Mouse (Mus musculus) heart, adult 9 months (tissue): ENCODE results near the gene Ninj1.

ENCODE experiments used
- DNase-seq, 2 experiments: peaks; one replicate each; pipeline ENCODE4 v3.0.0; 2022; ENCODE audit warnings: low spot score in 2 of 2

The Ninj1 gene

GRCm38 (mm10) chr13:49187288-49188218, at the start of gene Ninj1:
Gene Ninj1 (plus strand): TSS chr13:49187485.
- peak; percentile 85 to 87 for DNase-seq

DNA sequence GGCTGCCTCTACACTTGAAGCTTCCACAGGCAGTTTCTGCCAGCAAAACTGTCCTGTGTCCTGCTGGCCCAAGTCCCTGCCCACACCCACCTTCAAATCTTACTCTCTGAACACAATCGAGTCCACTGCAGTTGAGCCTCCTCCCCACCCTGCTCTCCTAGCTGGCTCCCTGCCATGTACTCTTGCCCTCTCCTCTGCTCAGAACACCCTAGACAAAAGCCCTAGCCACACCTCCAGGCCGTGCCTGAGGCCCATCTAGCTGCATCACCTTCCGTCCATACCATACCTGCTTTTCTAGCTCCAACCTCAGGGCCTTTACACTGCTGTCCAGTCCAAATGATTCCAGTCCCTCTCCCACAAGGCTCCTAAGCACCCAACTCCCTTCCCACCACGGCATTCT, 46.7 kb upstream of the Ninj1 start:
- DNase-seq = no peak

DNA sequence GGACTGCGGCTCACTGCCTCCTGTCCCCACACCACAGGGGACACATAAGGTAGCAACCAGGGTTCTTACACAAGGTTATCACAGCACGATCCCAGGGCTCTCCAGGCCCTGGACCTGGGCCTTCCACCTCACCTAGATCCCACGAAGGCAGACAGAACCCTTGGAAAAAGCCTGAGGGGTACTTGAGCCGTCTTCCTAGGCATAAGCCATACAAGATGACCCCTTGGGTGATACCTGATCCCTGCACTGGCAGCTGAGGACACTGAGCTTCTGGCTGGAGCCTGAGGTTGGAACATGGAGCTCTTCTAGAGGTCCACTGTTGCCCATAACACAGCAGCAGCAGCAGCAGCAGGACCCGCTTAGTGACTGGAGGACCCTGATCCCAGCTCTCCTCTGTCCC, 44.9 kb upstream of the Ninj1 start:
- no peak for DNase-seq

DNA sequence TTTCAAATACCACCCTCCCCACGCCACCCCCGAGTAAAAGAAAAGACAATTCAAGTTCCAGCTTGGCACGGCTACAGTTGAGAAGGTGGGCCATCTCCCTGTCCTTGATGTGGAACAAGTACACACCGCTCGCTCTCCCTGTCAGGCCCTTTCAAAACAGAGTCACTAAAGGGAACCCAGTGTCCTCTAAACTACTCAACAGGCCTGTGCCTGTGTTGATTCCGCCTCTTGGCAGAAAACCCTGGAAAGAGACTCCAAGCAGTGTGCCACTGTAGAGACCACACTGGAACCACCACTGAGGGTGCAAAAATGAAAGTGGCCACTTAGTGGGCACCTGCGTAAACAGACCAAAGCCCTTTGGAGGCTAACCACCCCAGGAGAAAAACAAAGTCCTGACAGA, 44.0 kb upstream of the Ninj1 start:
- no peak for DNase-seq

GRCm38 (mm10) chr13:49144451-49144850, 42.8 kb upstream of the Ninj1 start:
- DNase-seq = peak in 1 of 2 experiments; percentile 52

GRCm38 (mm10) chr13:49145396-49145795, 41.9 kb upstream of the Ninj1 start:
- peak; percentile 68 to 75 for DNase-seq

GRCm38 (mm10) chr13:49146040-49146697, 41.1 kb upstream of the Ninj1 start:
- DNase-seq = no peak

- no peak for DNase-seq
Observed at GRCm38 (mm10) chr13:49146698-49147006, 40.6 kb upstream of the Ninj1 start.

DNA sequence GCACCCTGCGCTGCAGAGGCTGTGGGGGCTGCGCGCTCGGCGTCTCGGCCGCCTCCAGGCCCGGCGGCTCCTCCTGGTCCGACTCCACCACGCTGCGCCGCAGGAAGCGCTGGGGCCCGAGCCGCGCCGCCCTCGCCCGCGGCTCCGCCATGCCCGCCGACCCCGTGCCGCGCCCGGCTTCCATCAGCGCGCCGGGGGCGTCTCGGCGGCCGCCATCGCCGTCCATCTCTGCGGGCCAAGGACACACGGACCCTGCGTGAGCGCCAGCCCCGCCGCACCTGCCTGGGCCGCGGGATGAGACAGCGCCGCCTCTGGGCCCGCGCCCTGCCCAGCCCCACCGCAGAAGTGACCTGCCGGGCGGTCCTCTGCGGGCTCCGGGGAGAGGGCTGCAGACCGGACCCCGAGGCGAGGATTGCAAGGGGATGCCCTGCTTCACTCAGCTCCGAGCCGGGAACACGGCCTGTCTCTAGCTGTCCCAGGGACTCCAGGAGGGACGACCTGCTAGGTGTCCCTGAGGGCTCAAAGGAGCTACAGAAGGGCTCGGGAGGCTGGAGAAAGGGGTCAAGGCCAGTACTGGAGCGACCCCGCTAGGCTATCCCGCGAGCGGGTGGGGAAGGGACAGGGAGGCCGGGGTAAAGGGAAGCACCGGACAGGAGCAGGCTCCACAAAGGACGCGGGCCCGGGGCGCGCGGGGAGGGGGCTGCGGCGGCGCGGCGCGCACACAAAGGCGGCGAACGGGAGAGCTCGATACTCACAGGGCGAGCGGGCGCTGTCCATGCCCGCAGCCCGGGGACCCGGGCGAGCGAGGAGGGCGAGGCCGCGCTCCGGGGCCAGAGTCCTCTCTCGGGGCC, 40.1 kb upstream of the Ninj1 start:
- DNase-seq = peak in 1 of 2 experiments; percentile 43

DNA sequence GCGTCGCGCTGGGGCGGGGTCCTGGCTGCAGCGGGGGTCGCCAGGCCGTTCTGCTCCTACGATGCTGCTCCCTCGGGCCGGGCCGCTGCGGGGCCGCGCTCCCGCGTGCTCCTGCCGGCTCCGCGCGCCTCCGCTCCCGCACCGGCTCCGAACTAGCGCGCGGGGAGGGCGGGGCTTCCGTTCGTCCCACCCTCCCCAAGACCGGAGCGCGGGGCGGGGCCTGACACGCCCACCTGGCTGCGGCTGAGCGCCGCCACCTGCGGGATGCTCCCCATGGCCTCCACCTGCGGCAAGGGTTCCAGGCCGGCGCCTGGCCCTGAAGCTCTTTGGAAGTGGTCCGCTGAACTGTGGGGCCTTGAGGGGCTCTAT, 39.4 kb upstream of the Ninj1 start, which contains the start of gene Wnk2:
TSS of gene Wnk2 (minus strand) at position 157 of the 369 bp plus-strand sequence.
- peak in 1 of 2 experiments; percentile 53 for DNase-seq

GRCm38 (mm10) chr13:49148687-49149086, 38.6 kb upstream of the Ninj1 start:
- no peak for DNase-seq

- DNase-seq = no peak
Observed at GRCm38 (mm10) chr13:49154028-49154427, 33.3 kb upstream of the Ninj1 start.

DNA sequence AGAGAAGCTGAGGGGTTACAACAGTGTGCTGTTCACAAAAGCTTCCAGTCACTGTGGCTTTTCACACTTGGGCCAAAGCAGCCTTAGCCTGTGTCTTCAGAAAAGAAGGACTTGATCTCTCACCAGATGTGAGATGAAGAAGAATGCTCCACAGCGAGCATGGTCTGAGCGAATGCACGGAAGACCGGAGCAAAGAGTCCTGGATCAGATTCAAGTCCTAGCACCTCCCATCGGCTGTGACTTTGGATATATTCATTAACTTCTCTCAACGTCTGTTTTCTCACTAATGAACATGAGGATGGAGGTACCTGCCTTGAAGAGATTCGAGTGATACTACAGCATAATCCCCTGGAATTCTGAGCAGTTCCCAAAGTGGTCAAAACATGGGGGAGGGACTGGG, 32.7 kb upstream of the Ninj1 start:
- no peak for DNase-seq

GRCm38 (mm10) chr13:49156645-49157044, 30.6 kb upstream of the Ninj1 start:
- no peak for DNase-seq

DNA sequence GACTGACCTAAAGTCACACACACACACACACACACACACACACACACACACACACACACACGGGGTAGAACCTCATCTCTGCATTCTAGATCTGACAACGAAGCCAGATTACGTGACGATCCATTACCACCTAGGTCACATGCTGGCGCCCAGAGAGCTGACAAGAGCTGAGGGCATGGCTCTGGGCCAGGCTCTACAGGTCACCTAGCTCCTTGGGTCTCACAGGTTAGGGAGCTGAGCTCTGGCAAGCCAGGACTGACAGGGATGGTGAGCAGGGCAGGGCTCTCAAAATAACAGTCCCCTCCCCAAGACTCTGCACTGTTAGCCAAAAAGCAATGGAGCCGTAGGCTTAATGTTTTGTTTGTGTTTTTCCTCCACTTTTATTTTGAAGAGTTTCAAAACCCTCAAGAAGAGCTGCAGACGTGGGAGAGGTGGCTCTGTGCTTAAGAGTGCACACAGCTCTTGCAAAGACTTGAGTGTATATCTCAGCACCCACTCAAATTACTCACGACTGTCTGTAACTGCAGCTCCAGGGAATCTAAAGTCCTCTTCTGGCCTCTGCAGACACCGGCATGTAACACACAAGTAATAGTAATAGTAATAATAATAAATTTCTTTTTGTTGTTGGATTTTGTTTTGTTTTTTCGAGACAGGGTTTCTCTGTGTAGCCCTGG, 29.1 kb upstream of the Ninj1 start:
- DNase-seq = no peak

- no peak for DNase-seq
Observed at GRCm38 (mm10) chr13:49161236-49161635, 26.0 kb upstream of the Ninj1 start.

DNA sequence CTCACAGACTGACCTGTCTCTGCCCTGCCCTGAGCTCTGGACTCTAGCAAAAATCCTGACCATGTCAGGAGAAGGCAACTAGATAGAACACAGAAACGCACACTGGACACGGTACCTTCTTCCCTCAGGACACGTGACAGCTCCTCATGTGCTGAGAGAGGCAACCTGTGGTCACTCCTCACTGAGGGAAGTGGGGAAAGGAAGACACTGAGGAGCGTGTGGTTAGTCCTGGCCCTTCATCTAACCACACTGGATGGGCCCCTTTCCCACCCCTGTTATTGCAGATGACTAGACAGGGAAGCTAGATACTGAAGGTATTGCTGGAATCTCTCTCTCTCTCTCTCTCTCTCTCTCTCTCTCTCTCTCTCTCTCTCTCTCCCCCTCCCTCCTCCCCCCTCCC, 24.6 kb upstream of the Ninj1 start:
- DNase-seq = no peak

- no peak for DNase-seq
Observed at GRCm38 (mm10) chr13:49163645-49164044, 23.6 kb upstream of the Ninj1 start.

- no peak for DNase-seq
Observed at GRCm38 (mm10) chr13:49167081-49167480, 20.2 kb upstream of the Ninj1 start.

- DNase-seq = peak; percentile 62 to 84
Observed at GRCm38 (mm10) chr13:49169448-49170207, 17.7 kb upstream of the Ninj1 start.

GRCm38 (mm10) chr13:49170623-49171022, 16.7 kb upstream of the Ninj1 start:
- no peak for DNase-seq
